Mouse (Mus musculus): ENCODE results near the gene Rnf4.

DNA sequence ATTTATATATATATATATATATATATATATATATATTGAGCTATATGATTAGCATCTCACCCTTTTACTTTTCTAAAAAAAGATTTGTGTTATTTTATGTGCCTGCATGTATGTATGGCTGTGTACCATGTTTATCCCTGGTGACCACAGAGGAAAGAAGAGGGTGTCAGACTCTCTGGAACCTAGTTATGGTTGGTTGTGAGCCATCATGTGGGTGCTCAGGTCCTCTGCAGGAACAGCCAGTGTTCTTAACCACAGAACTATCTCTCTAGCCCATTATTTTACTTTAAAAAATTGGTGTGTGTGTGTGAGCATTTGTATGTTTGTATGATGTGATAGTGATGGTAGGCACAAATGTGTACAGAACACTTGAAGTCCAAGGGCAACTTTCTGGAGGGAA lies 42.7 kb downstream of the Rnf4 start:
- TF ChIP-seq CTCF (IDR thresholded peaks at IDR 0.05; ENCODE audit: insufficient read depth, low read length) (no peak), POLR2A (IDR thresholded peaks at IDR 0.05; ENCODE audit: borderline replicate concordance, extremely low read depth, low read depth, low read length) (no peak)
